Mouse (Mus musculus) spleen, adult 18-20 months (tissue): ENCODE measurements around the gene Gpn3.

ENCODE experiments used
- DNase-seq, 2 experiments: peaks; one replicate each; pipeline ENCODE4 v3.0.0; 2022; ENCODE audit warnings: mixed read lengths in 2 of 2

The Gpn3 gene

DNA sequence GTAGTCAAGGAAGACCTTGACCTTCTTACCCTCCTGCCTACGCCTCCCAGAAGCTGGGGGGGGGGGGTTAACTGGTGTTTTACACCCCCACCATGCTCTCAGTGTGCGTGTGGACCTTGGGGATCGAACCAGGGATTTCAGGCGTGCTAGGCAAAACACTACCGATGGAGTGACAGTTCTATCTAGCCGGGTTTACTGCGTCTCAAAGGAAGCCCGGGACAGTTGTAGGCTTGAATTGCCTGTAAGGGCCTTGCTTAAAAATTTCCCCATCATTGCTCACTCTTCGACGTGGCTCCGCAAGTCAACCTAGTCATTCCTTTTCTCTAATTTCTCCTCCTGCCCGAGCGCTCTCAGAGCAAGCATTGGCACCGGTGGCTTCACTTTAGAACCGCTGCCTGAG, 51.4 kb downstream of the Gpn3 start:
- DNase-seq: no peak

DNA sequence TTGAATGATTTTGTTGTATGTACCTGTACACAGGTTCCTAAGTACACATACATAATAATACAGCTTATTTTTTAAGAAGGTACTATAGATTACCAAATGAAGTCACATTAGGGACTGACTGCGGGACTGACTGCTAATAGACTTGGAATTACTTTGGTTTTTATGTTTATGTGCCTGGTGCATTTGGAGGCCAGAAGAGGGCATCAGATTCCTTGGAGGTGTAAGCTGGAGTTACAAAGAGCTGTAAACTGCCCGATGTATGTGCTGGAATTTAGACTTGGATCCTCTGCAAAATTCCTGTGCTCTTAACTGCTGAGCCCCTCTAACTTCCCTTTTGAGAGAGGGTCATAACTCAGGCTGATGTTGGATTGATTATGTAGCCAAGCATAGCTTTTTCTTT, 53.9 kb downstream of the Gpn3 start:
- DNase-seq: no peak

DNA sequence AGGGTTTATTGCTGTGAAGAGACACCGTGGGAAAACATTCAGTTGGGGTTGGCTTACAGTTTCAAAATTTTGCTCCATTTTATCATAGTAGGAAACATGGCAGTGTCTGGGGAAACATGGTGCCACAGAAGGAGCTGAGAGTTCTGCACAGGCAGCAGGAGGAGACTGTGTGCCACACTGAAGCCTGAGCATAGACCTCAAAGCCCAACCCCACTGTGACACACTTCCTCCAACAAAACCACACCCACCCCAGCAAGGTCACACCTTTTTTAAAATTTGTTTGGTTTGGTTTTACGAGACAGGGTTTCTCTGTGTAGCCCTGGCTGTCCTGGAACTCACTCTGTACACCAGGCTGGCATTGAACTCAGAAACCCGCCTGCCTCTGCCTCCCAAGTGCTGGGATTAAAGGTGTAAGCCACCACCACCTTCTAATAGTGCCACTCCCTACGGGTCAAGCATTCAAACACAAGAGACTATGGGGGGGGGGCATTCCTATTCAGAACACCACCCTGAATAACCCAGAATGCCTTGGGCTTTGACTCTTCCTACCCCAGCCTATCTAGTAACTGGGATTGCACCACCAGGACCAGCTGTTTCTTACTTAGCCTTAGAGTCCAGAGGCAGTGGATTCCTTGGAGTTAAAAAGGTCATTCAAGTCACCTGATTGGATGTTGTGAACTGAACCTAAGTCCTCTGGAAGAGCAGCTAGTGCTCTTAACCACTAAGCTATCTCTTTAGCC, 58.5 kb downstream of the Gpn3 start:
- DNase-seq: no peak

DNA sequence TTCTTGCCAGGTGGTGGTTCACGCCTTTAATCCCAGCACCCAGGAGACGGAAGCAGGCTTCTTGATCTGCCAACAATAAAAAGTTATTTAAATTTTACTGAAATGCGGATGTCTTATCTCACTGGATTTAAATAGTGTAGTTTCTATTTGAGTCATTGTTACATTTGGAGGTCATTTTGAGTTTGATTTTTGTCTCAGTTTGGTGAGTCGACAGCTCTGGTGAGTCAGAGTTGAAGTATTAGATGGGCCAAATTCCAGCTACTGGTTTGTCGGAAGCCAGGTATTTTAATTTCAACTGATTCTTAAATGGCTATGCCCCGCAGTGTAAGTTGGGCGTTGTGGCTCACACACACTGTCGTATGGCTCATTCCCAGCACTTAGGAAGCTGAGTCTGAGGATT, 59.5 kb downstream of the Gpn3 start:
- no peak for DNase-seq
